Mouse (Mus musculus): ENCODE measurements around the gene Fpgs. TPM values are rescaled to one million over a fixed set of nuclear protein-coding genes. Genes with fewer than 3 reads are reported as not detected.

Fpgs gene
- total and polyA plus RNA-seq, 2 experiments from 2014 or later = 22.0 to 31.5 TPM

DNA sequence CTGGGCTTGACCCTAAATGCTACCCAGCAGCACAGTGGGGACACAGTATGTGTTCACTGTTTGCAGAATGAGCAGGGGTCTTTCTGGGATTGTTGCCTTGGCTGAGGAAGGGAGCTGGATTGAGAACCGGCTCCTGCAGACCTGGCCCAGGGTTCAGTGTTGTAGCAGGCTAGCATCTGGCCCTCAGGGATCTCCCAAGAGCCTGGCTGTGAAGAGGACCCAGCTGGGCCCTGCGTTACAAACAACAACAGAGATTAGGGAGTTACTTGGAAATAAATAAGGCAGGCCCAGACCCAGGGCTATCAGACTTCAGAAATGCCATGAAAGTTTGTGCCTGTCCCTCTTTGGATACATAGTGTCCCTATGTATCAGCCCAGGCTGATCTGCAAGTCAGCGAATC lies 58.3 kb downstream of the Fpgs start:
- TF ChIP-seq CTCF (IDR thresholded peaks at IDR 0.05; ENCODE audit: low read depth) = no peak
- H3K27ac ChIP-seq (ENCODE audit: low read depth, low read length) = no peak overlapping the region
- DNase-seq = no peak
- no peaks in the 10 kb centered on the region for H3K9me3 ChIP-seq (ENCODE audit: low read length)
- 63% methylated on average over 3 of the region's 3 CpGs for WGBS
- H3K27me3 ChIP-seq (ENCODE audit: insufficient read depth, low read length) = no peaks in the 10 kb centered on the region
- H3K4me1 ChIP-seq (ENCODE audit: insufficient read depth) = no peaks in the 10 kb centered on the region
- no peak overlapping the region for H3K4me2 ChIP-seq (ENCODE audit: low read depth)
- no peak overlapping the region for H3K4me3 ChIP-seq (ENCODE audit: low read depth, low read length)
- no peaks in the 10 kb centered on the region for H3K36me3 ChIP-seq (ENCODE audit: insufficient read depth)
- ATAC-seq = no peak
- no peak overlapping the region for H3K9ac ChIP-seq

DNA sequence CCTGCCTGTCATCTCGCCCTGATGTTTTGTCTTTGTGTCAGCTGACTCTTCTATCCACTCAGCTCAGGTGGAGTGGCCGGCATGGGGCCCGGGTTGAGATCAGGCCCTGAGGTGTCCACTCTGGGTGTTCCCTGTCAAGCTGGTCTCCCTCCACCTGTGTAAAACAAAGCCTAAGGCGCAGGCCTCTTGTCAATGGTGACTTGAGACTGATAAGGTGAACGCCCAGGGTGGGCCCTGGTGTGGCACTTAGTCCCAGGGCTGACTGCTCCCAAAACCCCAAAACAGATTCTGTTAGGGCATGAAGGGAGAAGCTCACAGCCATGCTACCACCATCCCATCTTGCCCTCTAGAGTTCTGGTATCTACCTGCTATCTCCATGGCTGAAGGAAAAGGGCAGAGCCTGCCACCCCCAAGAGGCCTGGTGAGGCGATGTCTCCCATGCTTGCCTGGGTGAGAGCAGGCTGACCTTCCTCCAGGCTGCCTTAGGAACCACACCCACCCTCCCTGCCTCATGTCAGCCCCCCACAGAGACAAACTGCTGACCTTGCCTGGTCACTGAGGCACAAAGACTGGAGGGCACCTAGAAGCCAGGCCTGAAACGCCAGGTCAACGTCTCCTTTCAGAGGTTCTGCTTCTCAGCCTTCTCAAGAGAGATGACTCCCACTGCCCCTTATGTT lies 59.0 kb downstream of the Fpgs start:
- H3K4me3 ChIP-seq (ENCODE audit: low read depth, low read length) = no peak overlapping the region

DNA sequence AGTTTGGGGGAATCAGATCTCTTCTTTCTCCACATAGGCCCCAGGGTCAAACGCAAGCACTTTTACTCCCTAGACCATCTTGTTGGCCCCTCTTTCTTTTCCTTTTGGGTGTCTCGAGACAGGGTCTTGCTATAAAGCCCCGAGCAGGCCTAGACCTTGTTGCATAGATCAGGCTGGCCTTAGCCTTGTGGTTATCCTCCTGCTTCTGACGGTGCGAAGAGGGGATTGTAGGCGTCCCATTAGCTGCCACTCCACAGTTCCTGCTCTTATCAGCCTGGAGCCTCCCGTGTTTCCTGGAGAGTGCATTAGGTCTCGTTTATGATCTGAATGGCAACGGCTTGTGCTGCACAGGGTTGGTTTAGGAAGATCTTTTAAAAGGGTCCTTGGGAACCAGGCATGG lies 59.9 kb downstream of the Fpgs start:
- Histone ChIP-seq H3K4me1 (ENCODE audit: insufficient read depth) (no peaks in the 10 kb centered on the region), H3K4me2 (ENCODE audit: low read depth) (no peak overlapping the region), H3K27me3 (ENCODE audit: insufficient read depth, low read length) (no peaks in the 10 kb centered on the region), H3K9me3 (ENCODE audit: low read length) (no peaks in the 10 kb centered on the region), H3K27ac (ENCODE audit: low read depth, low read length) (no peak overlapping the region), H3K36me3 (ENCODE audit: insufficient read depth) (no peaks in the 10 kb centered on the region), H3K9ac (no peak overlapping the region), H3K4me3 (ENCODE audit: low read depth, low read length) (no peak overlapping the region)
- no peak for DNase-seq
- TF ChIP-seq CTCF (IDR thresholded peaks at IDR 0.05; ENCODE audit: low read depth) = no peak
- no peak for ATAC-seq
- WGBS = 80% methylated on average over 9 of the region's 9 CpGs

More for the DNA sequence above, 59.0 kb downstream of the Fpgs start:
- Histone ChIP-seq H3K36me3 (ENCODE audit: insufficient read depth) (no peaks in the 10 kb centered on the region), H3K27me3 (ENCODE audit: insufficient read depth, low read length) (no peaks in the 10 kb centered on the region), H3K4me1 (ENCODE audit: insufficient read depth) (no peaks in the 10 kb centered on the region), H3K4me2 (ENCODE audit: low read depth) (no peak overlapping the region), H3K27ac (ENCODE audit: low read depth, low read length) (no peak overlapping the region), H3K9ac (no peak overlapping the region), H3K9me3 (ENCODE audit: low read length) (no peaks in the 10 kb centered on the region)
- no peak for TF ChIP-seq CTCF (IDR thresholded peaks at IDR 0.05; ENCODE audit: low read depth)
- DNase-seq (no peak), ATAC-seq (no peak)
- WGBS = 88% methylated on average over 8 of the region's 8 CpGs

DNA sequence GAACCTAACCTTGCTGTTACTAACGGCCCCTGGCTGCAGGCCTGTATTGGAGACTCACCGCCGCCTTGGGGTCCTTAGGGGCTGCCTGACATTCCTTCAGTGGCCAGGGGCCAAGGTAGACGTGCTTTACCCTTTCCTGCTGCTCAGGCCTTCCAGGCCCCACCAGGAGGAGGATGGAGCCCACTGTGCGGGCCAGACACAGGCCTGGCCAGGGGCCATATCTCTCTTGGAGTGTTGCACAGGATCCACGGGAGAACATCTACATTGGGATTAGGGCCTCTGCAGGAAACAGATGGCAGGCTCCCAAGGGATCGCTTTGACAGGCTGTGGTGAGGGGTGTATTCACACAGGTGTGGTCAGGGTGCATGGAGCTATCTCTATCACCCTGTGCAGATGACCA lies 61.1 kb downstream of the Fpgs start:
- no peak for ATAC-seq

DNA sequence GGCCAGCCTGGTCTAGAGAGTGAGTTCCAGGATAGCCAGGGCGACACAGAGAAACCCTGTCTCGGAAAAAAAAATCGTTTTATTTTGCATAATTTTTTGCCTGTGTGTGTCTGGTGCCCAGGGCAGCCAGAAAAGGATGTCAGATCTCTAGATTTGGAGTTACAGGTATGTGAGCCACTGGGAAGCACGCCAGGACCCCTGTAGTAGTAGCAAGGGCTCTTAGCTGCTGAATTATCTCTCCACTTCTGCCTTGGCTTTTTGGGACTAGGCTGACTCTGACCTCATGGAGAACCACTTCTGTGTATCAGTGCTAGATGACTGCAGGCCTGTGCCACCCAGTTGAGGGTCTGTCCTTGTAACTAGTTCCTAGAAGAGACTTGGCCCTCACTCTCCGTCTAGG lies 62.1 kb downstream of the Fpgs start:
- TF ChIP-seq CTCF (IDR thresholded peaks at IDR 0.05; ENCODE audit: low read depth) = no peak
- Histone ChIP-seq H3K36me3 (ENCODE audit: insufficient read depth) (no peaks in the 10 kb centered on the region), H3K9ac (no peak overlapping the region), H3K27ac (ENCODE audit: low read depth, low read length) (no peak overlapping the region), H3K9me3 (ENCODE audit: low read length) (no peaks in the 10 kb centered on the region), H3K4me3 (ENCODE audit: low read depth, low read length) (no peak overlapping the region), H3K27me3 (ENCODE audit: insufficient read depth, low read length) (no peaks in the 10 kb centered on the region), H3K4me2 (ENCODE audit: low read depth) (no peak overlapping the region), H3K4me1 (ENCODE audit: insufficient read depth) (no peaks in the 10 kb centered on the region)
- ATAC-seq (no peak), DNase-seq (no peak)
- 78% methylated on average over 5 of the region's 5 CpGs for WGBS

More for the DNA sequence above, 61.1 kb downstream of the Fpgs start:
- Histone ChIP-seq H3K36me3 (ENCODE audit: insufficient read depth) (no peaks in the 10 kb centered on the region), H3K9me3 (ENCODE audit: low read length) (no peaks in the 10 kb centered on the region), H3K9ac (no peak overlapping the region), H3K4me2 (ENCODE audit: low read depth) (no peak overlapping the region), H3K27me3 (ENCODE audit: insufficient read depth, low read length) (no peaks in the 10 kb centered on the region), H3K4me3 (ENCODE audit: low read depth, low read length) (no peak overlapping the region), H3K27ac (ENCODE audit: low read depth, low read length) (no peak overlapping the region), H3K4me1 (ENCODE audit: insufficient read depth) (no peaks in the 10 kb centered on the region)
- 75% methylated on average over 7 of the region's 7 CpGs for WGBS
- DNase-seq = no peak
- TF ChIP-seq CTCF (IDR thresholded peaks at IDR 0.05; ENCODE audit: low read depth) = no peak

DNA sequence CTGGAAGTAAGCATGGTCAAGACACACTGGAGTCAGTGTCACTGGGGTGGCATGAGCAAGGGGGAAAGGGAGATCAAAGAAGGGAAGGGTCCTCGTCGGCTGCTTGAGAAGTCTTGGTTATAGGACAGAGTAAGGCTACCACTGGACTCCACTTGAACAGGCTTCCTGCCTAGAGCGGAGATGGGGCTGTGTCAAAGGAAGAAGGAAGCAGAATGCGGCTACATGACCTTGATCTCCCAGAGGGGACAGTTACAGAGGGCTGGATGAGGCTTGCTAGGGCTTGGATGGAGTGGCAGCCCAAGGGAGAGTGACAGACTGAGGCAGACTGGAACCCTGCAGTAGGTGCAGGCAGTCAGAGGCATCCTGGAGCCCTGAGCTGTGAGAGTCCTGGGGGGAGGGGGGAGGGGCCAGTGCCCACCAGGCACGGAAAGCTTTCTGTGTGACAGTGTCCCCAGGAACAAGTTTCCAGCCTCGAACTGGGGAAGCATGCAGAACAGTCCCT lies 63.3 kb downstream of the Fpgs start:
- Histone ChIP-seq H3K9me3 (ENCODE audit: low read length) (no peaks in the 10 kb centered on the region), H3K4me2 (ENCODE audit: low read depth) (no peak overlapping the region), H3K4me3 (ENCODE audit: low read depth, low read length) (no peak overlapping the region), H3K4me1 (ENCODE audit: insufficient read depth) (no peaks in the 10 kb centered on the region), H3K27me3 (ENCODE audit: insufficient read depth, low read length) (no peaks in the 10 kb centered on the region), H3K36me3 (ENCODE audit: insufficient read depth) (no peaks in the 10 kb centered on the region), H3K27ac (ENCODE audit: low read depth, low read length) (no peak overlapping the region), H3K9ac (no peak overlapping the region)
- ATAC-seq = no peak
- DNase-seq = no peak
- no peak for TF ChIP-seq CTCF (IDR thresholded peaks at IDR 0.05; ENCODE audit: low read depth)
- 65% methylated on average over 6 of the region's 6 CpGs for WGBS

DNA sequence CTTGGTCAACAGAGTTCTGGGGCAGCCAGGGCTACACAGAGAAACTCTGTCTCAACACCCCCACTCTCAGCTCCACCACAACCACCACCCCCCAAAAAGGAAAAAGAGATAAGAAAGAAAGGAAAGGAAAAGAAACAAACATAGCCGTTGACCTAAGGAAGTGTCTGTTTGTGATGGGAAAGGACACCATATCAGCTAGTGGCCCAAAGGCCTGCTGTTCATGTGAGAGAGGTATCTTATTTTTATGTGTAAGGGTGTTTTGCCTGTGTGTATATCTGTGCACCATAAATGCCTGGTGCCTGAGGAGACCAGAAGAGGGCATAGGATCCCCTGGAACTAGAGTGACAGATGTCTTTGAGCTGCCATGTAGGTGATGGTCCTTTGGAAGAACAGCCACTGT lies 64.3 kb downstream of the Fpgs start:
- TF ChIP-seq CTCF (IDR thresholded peaks at IDR 0.05; ENCODE audit: low read depth) = no peak
- DNase-seq = no peak

More for the DNA sequence above, 64.3 kb downstream of the Fpgs start:
- no peak for ATAC-seq
- Histone ChIP-seq H3K27ac (ENCODE audit: low read depth, low read length) (no peak overlapping the region), H3K4me1 (ENCODE audit: insufficient read depth) (no peaks in the 10 kb centered on the region), H3K9ac (no peak overlapping the region), H3K4me2 (ENCODE audit: low read depth) (no peak overlapping the region), H3K36me3 (ENCODE audit: insufficient read depth) (peaks cover 2% of the 10 kb centered on the region), H3K4me3 (ENCODE audit: low read depth, low read length) (no peak overlapping the region), H3K27me3 (ENCODE audit: insufficient read depth, low read length) (no peaks in the 10 kb centered on the region), H3K9me3 (ENCODE audit: low read length) (no peaks in the 10 kb centered on the region)
- WGBS = 96% methylated on average over 1 of the region's 1 CpGs

All from forebrain, postnatal 0 days (tissue).